Mouse (Mus musculus) frontal cortex, adult 2 months (tissue): ENCODE results near the gene Il17re. TPM values are rescaled to one million over a fixed set of nuclear protein-coding genes. Genes with fewer than 3 reads are reported as not detected.

Source experiments
- polyA plus RNA-seq: library from polyadenylated mRNA; depleted of rRNA; stranded (reverse); fragments of >200 nt; gene quantifications from 2 replicates; pipeline ENCODE4 v1.2.3, GENCODE M21; 2012; rRNA removed

The Il17re gene
- polyA plus RNA-seq, 1 experiment, result 0.36 TPM

Other genes with a start within 250 kb of the Il17re start
- 21.7 and 23.9 TPM in 2 replicates for gene Mtmr14, start 220.6 kb upstream of the Il17re start, polyA plus RNA-seq
- gene Cpne9, start 176.2 kb upstream of the Il17re start, polyA plus RNA-seq, result 70.1 and 97.8 TPM in 2 replicates
- 24.8 and 27.3 TPM in 2 replicates for gene Brpf1, start 151.3 kb upstream of the Il17re start, polyA plus RNA-seq
- 10.4 and 11.8 TPM in 2 replicates for gene Ogg1, start 131.5 kb upstream of the Il17re start, polyA plus RNA-seq
- 151 and 173 TPM in 2 replicates for gene Camk1, start 114.5 kb upstream of the Il17re start, polyA plus RNA-seq
- 54.4 and 61.7 TPM in 2 replicates for gene Tada3, start 80.6 kb upstream of the Il17re start, polyA plus RNA-seq
- 157 and 168 TPM in 2 replicates for gene Arpc4, start 80.4 kb upstream of the Il17re start, polyA plus RNA-seq
- 22.1 and 22.6 TPM in 2 replicates for gene Ttll3, start 69.2 kb upstream of the Il17re start, polyA plus RNA-seq
- gene Rpusd3, start 39.1 kb upstream of the Il17re start, polyA plus RNA-seq, result 30.1 and 37.7 TPM in 2 replicates
- 0.18 and 0.29 TPM in 2 replicates for gene Cidec, start 22.7 kb upstream of the Il17re start, polyA plus RNA-seq
- 52.3 and 55.4 TPM in 2 replicates for gene Jagn1, start 15.9 kb upstream of the Il17re start, polyA plus RNA-seq
- 6.6 and 7.4 TPM in 2 replicates for gene Il17rc, start 12.9 kb downstream of the Il17re start, polyA plus RNA-seq
- 64.3 and 65.2 TPM in 2 replicates for gene Creld1, start 24.8 kb downstream of the Il17re start, polyA plus RNA-seq
- gene Prrt3, start 43.4 kb downstream of the Il17re start, polyA plus RNA-seq, result 30.2 and 31.0 TPM in 2 replicates
- 82.0 and 83.3 TPM in 2 replicates for gene Emc3, start 73.2 kb downstream of the Il17re start, polyA plus RNA-seq
- 3.0 and 4.3 TPM in 2 replicates for gene Fancd2, start 73.2 kb downstream of the Il17re start, polyA plus RNA-seq
- 0.18 TPM in 1 of 2 replicates, not detected in the other for gene Fancd2os, start 142.2 kb downstream of the Il17re start, polyA plus RNA-seq
- 371 and 428 TPM in 2 replicates for gene Brk1, start 146.3 kb downstream of the Il17re start, polyA plus RNA-seq
- 49.0 and 51.4 TPM in 2 replicates for gene Vhl, start 165.5 kb downstream of the Il17re start, polyA plus RNA-seq
- gene Irak2, start 180.0 kb downstream of the Il17re start, polyA plus RNA-seq, result 31.3 and 34.9 TPM in 2 replicates
- gene Tatdn2, start 238.6 kb downstream of the Il17re start, polyA plus RNA-seq, result 29.3 and 29.9 TPM in 2 replicates